Mouse (Mus musculus): ENCODE data around the gene Mzf1. TPM values are rescaled to one million over a fixed set of nuclear protein-coding genes. Genes with fewer than 3 reads are reported as not detected.

Mzf1 gene
- polyA plus RNA-seq, 1 experiment from 2014 or later = 0.45 TPM

- Histone ChIP-seq H3K36me3 (no peaks in the 10 kb centered on the region), H3K4me1 (replicated peaks) (peaks cover 36% of the 10 kb centered on the region), H3K9ac (peak overlapping the region; percentile 45), H3K4me2 (peak overlapping the region; percentile 70), H3K4me3 (replicated peaks) (peak overlapping the region; percentile 53), H3K27ac (no peak overlapping the region), H3K9me3 (replicated peaks) (0 out of 2 replicates have a peak, but pooled peaks cover 6% of the 10 kb centered on the region), H3K27me3 (peaks cover 53% of the 10 kb centered on the region)
- 6% methylated on average over 88 of the region's 88 CpGs for WGBS (ENCODE audit: insufficient replicate concordance)
- no peak for ATAC-seq (ENCODE audit: low read depth)
- DNase-seq = no peak
Measured at GRCm38 (mm10) chr7:13043445-13044253, 10.9 kb downstream of the Mzf1 start.

GRCm38 (mm10) chr7:13043120-13043444, 11.5 kb downstream of the Mzf1 start:
- H3K27me3 ChIP-seq = peaks cover 53% of the 10 kb centered on the region
- 0 out of 2 replicates have a peak, but pooled peaks cover 6% of the 10 kb centered on the region for H3K9me3 ChIP-seq (replicated peaks)
- DNase-seq = no peak
- 52% methylated on average over 16 of the region's 16 CpGs for WGBS (ENCODE audit: insufficient replicate concordance)
- no peak overlapping the region for H3K27ac ChIP-seq
- no peak overlapping the region for H3K9ac ChIP-seq
- peak overlapping the region; percentile 70 for H3K4me2 ChIP-seq
- ATAC-seq (ENCODE audit: low read depth) = no peak
- peaks cover 38% of the 10 kb centered on the region for H3K4me1 ChIP-seq (replicated peaks)
- no peaks in the 10 kb centered on the region for H3K36me3 ChIP-seq
- peak overlapping the region; percentile 53 for H3K4me3 ChIP-seq (replicated peaks)

DNA sequence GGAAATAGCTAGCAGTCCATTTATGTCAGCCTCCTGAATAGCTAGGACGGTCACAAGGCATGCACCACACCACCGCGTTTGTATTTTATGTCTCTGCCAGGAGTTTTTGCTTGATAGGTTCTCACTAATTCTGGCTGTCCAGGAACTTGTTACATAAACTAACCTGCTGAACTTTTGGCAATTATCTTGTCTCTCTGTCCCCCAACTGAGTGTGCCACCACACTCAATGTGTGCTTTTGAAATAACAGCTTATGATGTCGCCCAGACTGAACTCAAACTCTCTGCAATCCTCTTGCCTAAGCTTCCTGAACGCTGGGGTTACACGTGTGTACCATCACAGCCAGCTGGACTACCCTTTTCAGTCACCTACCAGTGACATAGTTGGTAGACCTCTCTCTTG, 12.1 kb downstream of the Mzf1 start:
- no peak overlapping the region for H3K27ac ChIP-seq
- no peak for ATAC-seq (ENCODE audit: low read depth)
- no peak overlapping the region for H3K4me3 ChIP-seq (replicated peaks)
- H3K9ac ChIP-seq = no peak overlapping the region
- 0 out of 2 replicates have a peak, but pooled peaks cover 6% of the 10 kb centered on the region for H3K9me3 ChIP-seq (replicated peaks)
- peaks cover 53% of the 10 kb centered on the region for H3K27me3 ChIP-seq
- H3K4me2 ChIP-seq = no peak overlapping the region
- H3K36me3 ChIP-seq = no peaks in the 10 kb centered on the region
- H3K4me1 ChIP-seq (replicated peaks) = peaks cover 38% of the 10 kb centered on the region
- WGBS (ENCODE audit: insufficient replicate concordance) = 72% methylated on average over 6 of the region's 6 CpGs
- no peak for DNase-seq

- ATAC-seq (ENCODE audit: low read depth) = no peak
- Histone ChIP-seq H3K36me3 (peaks cover 1% of the 10 kb centered on the region), H3K4me3 (replicated peaks) (no peak overlapping the region), H3K27ac (no peak overlapping the region), H3K4me2 (no peak overlapping the region), H3K4me1 (replicated peaks) (peaks cover 46% of the 10 kb centered on the region), H3K9ac (0 out of 2 replicates have a peak overlapping the region, but pooled peaks have one; percentile 26), H3K27me3 (peaks cover 53% of the 10 kb centered on the region), H3K9me3 (replicated peaks) (0 out of 2 replicates have a peak, but pooled peaks cover 6% of the 10 kb centered on the region)
- DNase-seq = no peak
- WGBS (ENCODE audit: insufficient replicate concordance) = 55% methylated on average over 1 of the region's 1 CpGs
Measured at GRCm38 (mm10) chr7:13041256-13041655, 13.3 kb downstream of the Mzf1 start.

GRCm38 (mm10) chr7:13039181-13039580, 15.4 kb downstream of the Mzf1 start:
- DNase-seq = no peak
- 19% methylated on average over 1 of the region's 1 CpGs for WGBS (ENCODE audit: insufficient replicate concordance)
- peak overlapping the region; percentile 97 for H3K9ac ChIP-seq
- no peak for ATAC-seq (ENCODE audit: low read depth)
- H3K9me3 ChIP-seq (replicated peaks) = 0 out of 2 replicates have a peak, but pooled peaks cover 6% of the 10 kb centered on the region
- H3K36me3 ChIP-seq = peaks cover 15% of the 10 kb centered on the region
- H3K4me2 ChIP-seq = peak overlapping the region; percentile 74
- peak overlapping the region; percentile 97 for H3K27ac ChIP-seq
- H3K27me3 ChIP-seq = peaks cover 36% of the 10 kb centered on the region
- H3K4me3 ChIP-seq (replicated peaks) = peak overlapping the region; percentile 86
- peaks cover 55% of the 10 kb centered on the region for H3K4me1 ChIP-seq (replicated peaks)

- no peak for ATAC-seq (ENCODE audit: low read depth)
- Histone ChIP-seq H3K4me3 (replicated peaks) (peak overlapping the region; percentile 86), H3K4me1 (replicated peaks) (peaks cover 54% of the 10 kb centered on the region), H3K27ac (peak overlapping the region; percentile 97), H3K9ac (peak overlapping the region; percentile 97), H3K4me2 (peak overlapping the region; percentile 74), H3K36me3 (peaks cover 15% of the 10 kb centered on the region), H3K27me3 (peaks cover 31% of the 10 kb centered on the region), H3K9me3 (replicated peaks) (0 out of 2 replicates have a peak, but pooled peaks cover 6% of the 10 kb centered on the region)
- WGBS (ENCODE audit: insufficient replicate concordance) = 11% methylated on average over 15 of the region's 15 CpGs
- no peak for DNase-seq
Measured at GRCm38 (mm10) chr7:13038621-13039169, 15.9 kb downstream of the Mzf1 start.

DNA sequence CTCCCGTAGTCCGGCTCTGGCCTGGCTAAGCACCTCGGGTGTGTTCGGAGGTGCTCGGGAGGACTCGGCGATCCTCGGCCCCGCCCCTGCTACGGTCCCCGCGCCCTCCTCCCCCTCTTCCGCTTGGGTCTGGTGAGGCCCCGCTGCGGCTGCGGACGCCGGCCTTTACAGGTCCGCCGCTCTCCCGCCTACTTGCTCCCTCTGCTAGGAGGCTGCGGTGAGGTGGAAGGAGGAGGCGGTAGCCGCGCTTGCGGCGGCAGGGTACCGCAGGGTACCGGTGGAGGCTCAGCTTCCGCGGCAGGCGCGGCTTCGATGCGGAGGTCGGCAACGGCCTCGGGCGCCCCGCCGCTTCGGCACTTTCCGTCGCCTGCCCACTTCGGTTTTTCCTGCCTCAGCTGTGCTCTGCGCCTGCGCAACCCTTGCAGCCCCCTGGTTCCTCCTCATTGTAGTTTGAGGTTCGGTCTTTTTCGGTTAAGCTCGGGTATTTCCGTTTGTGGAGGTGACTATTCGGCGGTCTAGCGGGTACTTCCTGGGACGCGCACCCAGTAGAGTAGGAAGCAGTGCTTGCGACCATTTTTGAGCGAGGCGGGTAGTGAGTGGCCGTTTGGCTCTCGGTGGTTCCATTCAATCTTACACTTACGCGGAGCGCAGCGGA, 16.5 kb downstream of the Mzf1 start, which contains the start of gene Ube2m:
Gene Ube2m, minus strand, starts transcription at position 375 of the 655 bp plus-strand sequence.
- Histone ChIP-seq H3K9me3 (replicated peaks) (0 out of 2 replicates have a peak, but pooled peaks cover 3% of the 10 kb centered on the region), H3K9ac (peak within 1 kb of the TSS; percentile 97), H3K27ac (peak within 1 kb of the TSS; percentile 97), H3K4me2 (peak within 1 kb of the TSS; percentile 74), H3K4me3 (replicated peaks) (peak within 1 kb of the TSS; percentile 86), H3K4me1 (replicated peaks) (peaks cover 56% of the 10 kb centered on the region), H3K27me3 (peaks cover 25% of the 10 kb centered on the region), H3K36me3 (peaks cover 22% of the 10 kb centered on the region)
- WGBS (ENCODE audit: insufficient replicate concordance) = under 1% methylated on average over 64 of the region's 65 CpGs
- peak; percentile 93 for DNase-seq
- ATAC-seq (ENCODE audit: low read depth) = peak; percentile 87

DNA sequence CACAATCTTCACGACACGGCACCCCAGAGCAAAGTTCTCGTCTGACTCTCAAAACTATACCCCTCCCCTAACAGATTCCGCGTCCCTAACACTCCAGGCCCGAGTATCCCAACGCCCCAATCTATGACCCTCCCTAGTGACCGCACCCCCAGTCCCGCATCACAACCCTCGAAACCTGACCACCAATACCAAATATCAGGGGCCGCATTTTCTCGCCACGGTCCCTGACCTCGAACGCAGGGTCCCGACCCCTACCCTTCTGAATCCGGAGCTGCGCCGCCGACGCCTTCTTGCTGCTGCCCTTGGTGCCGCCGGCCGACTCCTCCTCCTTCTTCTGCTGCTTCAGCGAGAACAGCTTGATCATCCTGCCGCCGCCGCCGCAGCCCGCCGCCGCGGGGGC, 17.2 kb downstream of the Mzf1 start:
- under 1% methylated on average over 32 of the region's 33 CpGs for WGBS (ENCODE audit: insufficient replicate concordance)

DNA sequence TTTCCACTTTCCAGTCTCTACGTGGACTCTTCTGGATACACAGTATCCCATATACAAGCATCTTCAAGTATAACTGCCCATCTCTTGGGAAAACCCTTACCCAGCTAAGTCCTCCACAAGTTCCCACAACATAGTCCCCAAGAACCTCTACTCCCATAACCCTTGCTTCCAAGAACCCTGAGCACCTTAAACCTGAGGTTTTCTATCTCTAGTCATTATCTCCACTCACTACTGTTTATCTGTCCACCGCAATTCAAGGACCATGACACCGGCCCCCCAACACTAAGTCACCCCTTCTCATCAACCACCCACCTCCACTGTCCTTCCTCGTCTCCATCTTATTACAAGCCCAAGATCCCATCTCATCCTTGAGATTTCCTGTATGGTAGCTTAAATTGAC, 17.8 kb downstream of the Mzf1 start:
- peak overlapping the region; percentile 74 for H3K4me2 ChIP-seq
- no peaks in the 10 kb centered on the region for H3K9me3 ChIP-seq (replicated peaks)
- ATAC-seq (ENCODE audit: low read depth) = no peak
- 28% methylated on average over 4 of the region's 4 CpGs for WGBS (ENCODE audit: insufficient replicate concordance)
- H3K27me3 ChIP-seq = peaks cover 12% of the 10 kb centered on the region
- DNase-seq = no peak
- H3K9ac ChIP-seq = peak overlapping the region; percentile 97
- peaks cover 34% of the 10 kb centered on the region for H3K36me3 ChIP-seq
- peak overlapping the region; percentile 86 for H3K4me3 ChIP-seq (replicated peaks)
- peak overlapping the region; percentile 97 for H3K27ac ChIP-seq
- peaks cover 66% of the 10 kb centered on the region for H3K4me1 ChIP-seq (replicated peaks)

More for the DNA sequence above, 17.2 kb downstream of the Mzf1 start:
- Histone ChIP-seq H3K4me3 (replicated peaks) (peak overlapping the region; percentile 86), H3K4me2 (peak overlapping the region; percentile 74), H3K27ac (peak overlapping the region; percentile 97), H3K27me3 (peaks cover 18% of the 10 kb centered on the region), H3K9ac (peak overlapping the region; percentile 97), H3K4me1 (replicated peaks) (peaks cover 62% of the 10 kb centered on the region), H3K9me3 (replicated peaks) (no peaks in the 10 kb centered on the region), H3K36me3 (peaks cover 29% of the 10 kb centered on the region)
- DNase-seq = no peak
- ATAC-seq (ENCODE audit: low read depth) = peak; percentile 14

- H3K4me1 ChIP-seq (replicated peaks) = peaks cover 63% of the 10 kb centered on the region
- H3K4me3 ChIP-seq (replicated peaks) = peak overlapping the region; percentile 78
- H3K27me3 ChIP-seq = no peaks in the 10 kb centered on the region
- ATAC-seq (ENCODE audit: low read depth) = no peak
- 79% methylated on average over 16 of the region's 17 CpGs for WGBS (ENCODE audit: insufficient replicate concordance)
- peak overlapping the region; percentile 88 for H3K9ac ChIP-seq
- DNase-seq = no peak
- H3K27ac ChIP-seq = peak overlapping the region; percentile 97
- peak overlapping the region; percentile 74 for H3K4me2 ChIP-seq
- no peaks in the 10 kb centered on the region for H3K9me3 ChIP-seq (replicated peaks)
- H3K36me3 ChIP-seq = peaks cover 49% of the 10 kb centered on the region
Measured at GRCm38 (mm10) chr7:13035211-13035855, 19.2 kb downstream of the Mzf1 start.
